Mouse (Mus musculus): ENCODE data around the gene Hdhd5. TPM values are rescaled to one million over a fixed set of nuclear protein-coding genes. Genes with fewer than 3 reads are reported as not detected.

The Hdhd5 gene
- 11.5 and 12.5 TPM in 2 replicates for polyA plus RNA-seq (2015; fragmentation: Nextera tagmentation; extraction: Ambion mirVana)

GRCm38 (mm10) chr6:120531020-120531965 lies at the start of gene Hdhd5:
Gene Hdhd5, minus strand, starts transcription at chr6:120531319.
- under 1% methylated on average over 75 of the region's 75 CpGs for WGBS (ENCODE audit: insufficient replicate concordance)

GRCm38 (mm10) chr6:120580713-120581015 lies 49.5 kb upstream of the Hdhd5 start:
- Histone ChIP-seq H3K9ac (peak overlapping the region; percentile 72), H3K4me1 (replicated peaks) (peaks cover 48% of the 10 kb centered on the region)
- no peak for DNase-seq

More at GRCm38 (mm10) chr6:120531020-120531965, at the start of gene Hdhd5:
- ATAC-seq (ENCODE audit: low read depth) = peak; percentile 96
- peak within 1 kb of the TSS; percentile 47 for H3K27ac ChIP-seq
- DNase-seq = peak; percentile 87
- peak within 1 kb of the TSS; percentile 80 for H3K4me2 ChIP-seq
- H3K36me3 ChIP-seq = no peaks in the 10 kb centered on the region
- H3K4me1 ChIP-seq (replicated peaks) = peaks cover 35% of the 10 kb centered on the region
- peak within 1 kb of the TSS; percentile 81 for H3K9ac ChIP-seq
- H3K27me3 ChIP-seq = no peaks in the 10 kb centered on the region
- peak within 1 kb of the TSS; percentile 87 for H3K4me3 ChIP-seq (replicated peaks)
- H3K9me3 ChIP-seq (replicated peaks) = no peaks in the 10 kb centered on the region

DNA sequence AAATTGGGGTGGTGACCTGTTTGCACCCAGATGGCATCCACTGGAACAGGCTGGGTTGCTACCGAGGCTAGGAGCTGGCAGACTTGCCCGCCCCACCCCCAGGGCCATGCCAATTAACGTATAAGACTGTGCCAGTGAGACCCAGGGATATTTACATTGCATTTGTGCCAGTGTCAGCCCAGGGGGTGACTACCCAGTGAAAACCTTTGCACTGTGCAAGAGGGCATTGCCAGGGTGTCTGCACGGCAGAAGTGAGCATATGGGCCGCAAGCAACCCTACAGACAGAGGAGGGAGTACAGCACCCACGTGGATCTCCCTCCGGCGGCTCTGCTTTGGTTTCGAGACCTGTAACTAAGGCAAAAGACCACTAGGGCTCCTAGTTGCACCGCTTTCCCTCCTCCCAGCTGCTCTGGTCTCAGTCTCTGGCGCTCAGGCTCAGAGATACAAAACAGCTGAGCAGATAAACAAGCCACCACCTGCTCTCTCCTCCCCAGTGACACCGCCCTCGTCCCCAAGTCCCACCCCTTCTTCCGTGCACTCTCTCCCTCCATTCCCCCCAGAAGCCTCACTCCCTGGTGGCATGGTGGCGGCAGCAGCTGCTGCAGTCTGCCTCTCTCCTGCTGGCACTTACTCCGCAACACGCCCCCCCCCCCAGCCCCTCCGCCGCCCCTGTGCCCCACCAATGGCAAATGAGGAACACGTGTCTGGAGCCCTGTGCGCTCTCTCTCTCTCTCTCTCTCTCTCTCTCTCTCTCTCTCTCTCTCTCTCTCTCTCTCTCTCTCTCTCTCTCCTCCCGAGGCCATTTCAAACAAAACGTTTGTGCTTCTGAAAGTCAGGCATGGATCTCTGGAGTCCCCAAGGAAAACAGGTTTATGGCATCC lies 49.0 kb upstream of the Hdhd5 start:
- under 1% methylated on average over 22 of the region's 23 CpGs for WGBS (ENCODE audit: insufficient replicate concordance)
- peak; percentile 76 for DNase-seq
- H3K27ac ChIP-seq = peak overlapping the region; percentile 90
- H3K4me2 ChIP-seq = peak overlapping the region; percentile 94
- ATAC-seq (ENCODE audit: low read depth) = peak; percentile 98
- H3K9ac ChIP-seq = peak overlapping the region; percentile 72
- H3K27me3 ChIP-seq = no peaks in the 10 kb centered on the region
- H3K4me1 ChIP-seq (replicated peaks) = peaks cover 45% of the 10 kb centered on the region
- no peaks in the 10 kb centered on the region for H3K36me3 ChIP-seq
- peak overlapping the region; percentile 59 for H3K4me3 ChIP-seq (replicated peaks)
- H3K9me3 ChIP-seq (replicated peaks) = no peaks in the 10 kb centered on the region

More at GRCm38 (mm10) chr6:120580713-120581015, 49.5 kb upstream of the Hdhd5 start:
- Histone ChIP-seq H3K27me3 (no peaks in the 10 kb centered on the region), H3K4me3 (replicated peaks) (peak overlapping the region; percentile 59), H3K9me3 (replicated peaks) (no peaks in the 10 kb centered on the region), H3K27ac (peak overlapping the region; percentile 90), H3K4me2 (peak overlapping the region; percentile 94), H3K36me3 (no peaks in the 10 kb centered on the region)
- WGBS (ENCODE audit: insufficient replicate concordance) = 0% methylated on average over 1 of the region's 1 CpGs
- no peak for ATAC-seq (ENCODE audit: low read depth)

- Histone ChIP-seq H3K4me1 (replicated peaks) (peaks cover 45% of the 10 kb centered on the region), H3K36me3 (no peaks in the 10 kb centered on the region), H3K9ac (peak overlapping the region; percentile 72), H3K4me3 (replicated peaks) (peak overlapping the region; percentile 59), H3K27ac (peak overlapping the region; percentile 90), H3K9me3 (replicated peaks) (no peaks in the 10 kb centered on the region), H3K27me3 (no peaks in the 10 kb centered on the region), H3K4me2 (peak overlapping the region; percentile 94)
- WGBS (ENCODE audit: insufficient replicate concordance) = 14% methylated on average over 21 of the region's 21 CpGs
- ATAC-seq (ENCODE audit: low read depth) (no peak), DNase-seq (no peak)
These were observed 48.2 kb upstream of the Hdhd5 start for GRCm38 (mm10) chr6:120579110-120579830.

DNA sequence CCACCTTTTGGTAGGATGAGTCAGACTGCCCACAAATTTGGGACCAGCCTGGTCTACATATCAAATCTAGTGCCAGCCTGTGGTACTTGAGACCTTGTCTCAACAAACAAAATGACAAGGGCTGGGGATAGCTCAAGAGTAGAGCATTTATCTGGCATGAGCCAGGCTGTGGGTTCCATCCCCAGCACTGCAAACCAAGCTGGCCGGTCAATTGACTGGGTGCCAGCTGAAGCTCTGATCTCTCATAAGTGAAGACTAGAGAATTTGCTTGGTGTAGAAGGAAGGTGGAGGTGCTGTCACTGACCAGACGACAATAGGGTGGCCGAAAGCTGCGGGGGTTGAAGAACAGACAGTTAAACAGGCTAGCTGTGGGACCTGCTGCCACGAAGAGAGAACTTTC lies 47.4 kb upstream of the Hdhd5 start:
- 59% methylated on average over 5 of the region's 5 CpGs for WGBS (ENCODE audit: insufficient replicate concordance)
- Histone ChIP-seq H3K4me3 (replicated peaks) (no peak overlapping the region), H3K9ac (no peak overlapping the region), H3K4me1 (replicated peaks) (peaks cover 45% of the 10 kb centered on the region), H3K27ac (no peak overlapping the region), H3K9me3 (replicated peaks) (no peaks in the 10 kb centered on the region), H3K4me2 (peak overlapping the region; percentile 94; the same call in 1 of the 2 replicates), H3K36me3 (no peaks in the 10 kb centered on the region), H3K27me3 (no peaks in the 10 kb centered on the region)
- ATAC-seq (ENCODE audit: low read depth) (no peak), DNase-seq (no peak)

DNA sequence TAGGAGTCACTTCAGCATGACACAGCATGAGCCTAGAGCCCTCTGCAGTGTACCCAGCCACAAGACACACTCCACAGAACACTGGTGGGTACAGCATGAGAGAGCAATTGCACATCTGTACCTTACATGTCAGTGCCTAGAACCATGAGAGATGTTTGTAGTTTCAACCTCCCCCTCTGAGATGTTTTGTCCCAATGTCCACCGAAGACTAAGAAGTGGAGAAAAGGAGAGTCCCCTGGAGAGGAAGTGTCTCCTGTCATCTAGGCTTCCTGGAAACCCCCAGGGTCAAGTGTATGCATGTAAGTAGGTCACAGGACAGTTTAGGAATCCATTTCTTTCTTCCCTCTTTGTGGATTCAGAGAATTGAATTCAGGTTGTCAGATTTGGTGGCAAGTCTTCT lies 41.3 kb upstream of the Hdhd5 start:
- H3K36me3 ChIP-seq = no peaks in the 10 kb centered on the region
- peaks cover 26% of the 10 kb centered on the region for H3K4me1 ChIP-seq (replicated peaks)
- no peak overlapping the region for H3K27ac ChIP-seq
- no peaks in the 10 kb centered on the region for H3K27me3 ChIP-seq
- no peak for DNase-seq
- no peaks in the 10 kb centered on the region for H3K9me3 ChIP-seq (replicated peaks)
- no peak overlapping the region for H3K4me3 ChIP-seq (replicated peaks)
- no peak for ATAC-seq (ENCODE audit: low read depth)
- 27% methylated on average over 1 of the region's 1 CpGs for WGBS (ENCODE audit: insufficient replicate concordance)
- H3K4me2 ChIP-seq = no peak overlapping the region
- no peak overlapping the region for H3K9ac ChIP-seq

GRCm38 (mm10) chr6:120568257-120568656 lies 37.1 kb upstream of the Hdhd5 start:
- 39% methylated on average over 1 of the region's 1 CpGs for WGBS (ENCODE audit: insufficient replicate concordance)
- DNase-seq (no peak), ATAC-seq (ENCODE audit: low read depth) (no peak)
- H3K9ac ChIP-seq = no peak overlapping the region
- no peak overlapping the region for H3K4me3 ChIP-seq (replicated peaks)
- H3K4me2 ChIP-seq = no peak overlapping the region
- no peak overlapping the region for H3K27ac ChIP-seq
- no peaks in the 10 kb centered on the region for H3K27me3 ChIP-seq
- H3K36me3 ChIP-seq = no peaks in the 10 kb centered on the region
- peaks cover 23% of the 10 kb centered on the region for H3K4me1 ChIP-seq (replicated peaks)
- H3K9me3 ChIP-seq (replicated peaks) = no peaks in the 10 kb centered on the region

GRCm38 (mm10) chr6:120566911-120567909 lies 36.1 kb upstream of the Hdhd5 start:
- no peak for DNase-seq
- H3K4me3 ChIP-seq (replicated peaks) = no peak overlapping the region
- no peaks in the 10 kb centered on the region for H3K9me3 ChIP-seq (replicated peaks)
- no peaks in the 10 kb centered on the region for H3K27me3 ChIP-seq
- peak; percentile 37; the same call in 1 of the 2 replicates for ATAC-seq (ENCODE audit: low read depth)
- H3K4me1 ChIP-seq (replicated peaks) = peaks cover 24% of the 10 kb centered on the region
- WGBS (ENCODE audit: insufficient replicate concordance) = 65% methylated on average over 18 of the region's 18 CpGs
- no peaks in the 10 kb centered on the region for H3K36me3 ChIP-seq
- H3K9ac ChIP-seq = peak overlapping the region; percentile 22; the same call in 1 of the 2 replicates
- H3K27ac ChIP-seq = peak overlapping the region; percentile 29; the same call in 1 of the 2 replicates
- no peak overlapping the region for H3K4me2 ChIP-seq

- Histone ChIP-seq H3K27me3 (no peaks in the 10 kb centered on the region), H3K4me1 (replicated peaks) (peaks cover 40% of the 10 kb centered on the region), H3K4me3 (replicated peaks) (no peak overlapping the region), H3K36me3 (no peaks in the 10 kb centered on the region), H3K9me3 (replicated peaks) (no peaks in the 10 kb centered on the region), H3K9ac (peak overlapping the region; percentile 55), H3K4me2 (peak overlapping the region; percentile 48), H3K27ac (peak overlapping the region; percentile 86)
- 47% methylated on average over 8 of the region's 8 CpGs for WGBS (ENCODE audit: insufficient replicate concordance)
- DNase-seq (no peak), ATAC-seq (ENCODE audit: low read depth) (no peak; the same call in 1 of the 2 replicates)
These were observed 25.5 kb upstream of the Hdhd5 start for GRCm38 (mm10) chr6:120556641-120557040.
